Mouse (Mus musculus) cortical plate, adult 2 months (tissue): ENCODE measurements around the gene Gm10337.

Experiments used
- CTCF ChIP-seq: fragments of 200-500 bp; IDR thresholded peaks from 2 replicates; pipeline ENCODE4 v1.5.1; 2011; ENCODE audit warnings: mild to moderate bottlenecking, control low read depth, low read length; ENCODE audit not compliant: insufficient read depth; ENCODE audit errors: extremely low read depth
- POLR2A ChIP-seq: fragments of 200-500 bp; IDR thresholded peaks from 2 replicates; pipeline ENCODE4 v1.6.1; 2011; ENCODE audit warnings: mild to moderate bottlenecking, low read length, control low read depth; ENCODE audit not compliant: insufficient read depth; ENCODE audit errors: extremely low read depth

DNA sequence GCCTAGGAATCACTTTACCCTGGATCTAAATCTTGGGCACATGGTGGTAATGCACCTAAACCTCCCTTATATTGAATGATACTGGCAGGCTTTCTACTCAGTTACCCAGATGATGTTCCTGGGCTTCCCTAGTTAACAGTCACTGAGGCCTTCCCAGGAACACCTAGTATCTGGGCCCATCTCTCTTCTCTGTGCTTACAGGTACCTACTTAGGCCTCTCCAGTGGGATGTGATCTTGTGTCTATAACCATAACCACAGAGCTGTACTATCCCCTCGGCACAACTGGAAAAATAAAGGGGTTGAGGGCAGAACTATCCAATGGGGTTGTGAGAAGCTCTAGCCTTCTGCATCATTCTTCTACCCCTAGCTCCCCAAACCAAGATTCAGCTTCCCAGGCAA lies 3.3 kb downstream of the Gm10337 start:
- TF ChIP-seq POLR2A (no peak), CTCF (no peak)
